8 mouse cellular contexts compared by ENCODE assay signal in genomic region chr5:73903219-73903570, GRCm38 (mm10).
DNase-seq lines count a peak whose midpoint lies in the region; ATAC-seq and TF ChIP-seq lines count a peak whose summit lies in the region.

No protein-coding gene starts in this region.

- H3K27me3 ChIP-seq in intestine, embryonic 16.5 days (replicated peaks; ENCODE audit: control insufficient read depth, insufficient read depth, low read length): no peaks in the 10 kb centered on the region
- H3K27me3 ChIP-seq in intestine, postnatal 0 days (replicated peaks; ENCODE audit: control insufficient read depth, insufficient read depth, low read length): no peaks in the 10 kb centered on the region
- no peaks in the 10 kb centered on the region for H3K27me3 ChIP-seq in embryonic facial prominence, embryonic 14.5 days (replicated peaks; ENCODE audit: control insufficient read depth, insufficient read depth, low read length)
- no peaks in the 10 kb centered on the region for H3K27me3 ChIP-seq in liver, embryonic 12.5 days (replicated peaks)

- H3K9me3 ChIP-seq in intestine, embryonic 16.5 days (ENCODE audit: control insufficient read depth, low read length): no peaks in the 10 kb centered on the region
- H3K9me3 ChIP-seq in intestine, postnatal 0 days (ENCODE audit: control insufficient read depth): no peaks in the 10 kb centered on the region
- no peaks in the 10 kb centered on the region for H3K9me3 ChIP-seq in embryonic facial prominence, embryonic 14.5 days (ENCODE audit: control insufficient read depth, low read length)
- no peaks in the 10 kb centered on the region for H3K9me3 ChIP-seq in liver, embryonic 12.5 days (replicated peaks)

- H3K4me3 ChIP-seq in intestine, embryonic 16.5 days (ENCODE audit: low read length): no peak overlapping the region
- H3K4me3 ChIP-seq in intestine, postnatal 0 days (ENCODE audit: low read depth, low read length): no peak overlapping the region
- no peak overlapping the region for H3K4me3 ChIP-seq in embryonic facial prominence, embryonic 14.5 days (ENCODE audit: low read depth, low read length)
- no peak overlapping the region for H3K4me3 ChIP-seq in liver, embryonic 12.5 days

- DNase-seq in Muller cell, postnatal 12 days (ENCODE audit: inconsistent ontology term): peak; percentile 95
- DNase-seq in embryonic facial prominence, embryonic 14.5 days (ENCODE audit: low spot score): peak; percentile 35
- DNase-seq in left cerebral cortex, postnatal 25 days (ENCODE audit: low spot score in 2 of 2): peak; percentile 36 to 64
- DNase-seq in cerebellum, postnatal 4 days (ENCODE audit: low spot score in 2 of 2): no peak
- no peak for DNase-seq in lung, postnatal 4 days

- TF ChIP-seq CTCF in intestine, postnatal 0 days (IDR thresholded peaks at IDR 0.05; ENCODE audit: low read depth): no peak

- intact Hi-C loops in left cerebral cortex, postnatal 25 days (cut with DNase I): no loop called here

- no peaks in the 10 kb centered on the region for H3K36me3 ChIP-seq in intestine, embryonic 16.5 days (ENCODE audit: control insufficient read depth, insufficient read depth, low read length)
- no peaks in the 10 kb centered on the region for H3K36me3 ChIP-seq in intestine, postnatal 0 days (ENCODE audit: control insufficient read depth, insufficient read depth)
- H3K36me3 ChIP-seq in embryonic facial prominence, embryonic 14.5 days (ENCODE audit: control insufficient read depth, insufficient read depth, low read length): no peaks in the 10 kb centered on the region
- H3K36me3 ChIP-seq in liver, embryonic 12.5 days: no peaks in the 10 kb centered on the region

- 56% methylated on average over 8 of the region's 8 CpGs for WGBS in intestine, embryonic 16.5 days
- WGBS in intestine, postnatal 0 days: 65% methylated on average over 8 of the region's 8 CpGs
- WGBS in embryonic facial prominence, embryonic 14.5 days: 56% methylated on average over 8 of the region's 8 CpGs
- 58% methylated on average over 8 of the region's 8 CpGs for WGBS in liver, embryonic 12.5 days (ENCODE audit: insufficient replicate concordance)

- no peak for ATAC-seq in intestine, embryonic 16.5 days
- no peak for ATAC-seq in intestine, postnatal 0 days
- no peak for ATAC-seq in embryonic facial prominence, embryonic 14.5 days (ENCODE audit: low read depth)
- no peak for ATAC-seq in liver, embryonic 12.5 days

- no peak overlapping the region; the same call in 1 of the 2 replicates for H3K4me2 ChIP-seq in intestine, embryonic 16.5 days (ENCODE audit: low read depth, low read length)
- H3K4me2 ChIP-seq in intestine, postnatal 0 days (replicated peaks; ENCODE audit: low read depth): no peak overlapping the region
- H3K4me2 ChIP-seq in embryonic facial prominence, embryonic 14.5 days (ENCODE audit: low read depth, low read length): peak overlapping the region; percentile 6; the same call in 1 of the 2 replicates
- no peak overlapping the region for H3K4me2 ChIP-seq in liver, embryonic 12.5 days

- no peak overlapping the region for H3K9ac ChIP-seq in intestine, embryonic 16.5 days (ENCODE audit: low read depth, low read length)
- H3K9ac ChIP-seq in intestine, postnatal 0 days (ENCODE audit: low read depth, low read length): no peak overlapping the region
- no peak overlapping the region for H3K9ac ChIP-seq in embryonic facial prominence, embryonic 14.5 days (ENCODE audit: low read depth, low read length)
- H3K9ac ChIP-seq in liver, embryonic 12.5 days: no peak overlapping the region

- H3K27ac ChIP-seq in intestine, embryonic 16.5 days (ENCODE audit: low read length): 0 out of 2 replicates have a peak overlapping the region, but pooled peaks have one; percentile 11
- H3K27ac ChIP-seq in intestine, postnatal 0 days (ENCODE audit: low read depth, low read length): no peak overlapping the region
- no peak overlapping the region for H3K27ac ChIP-seq in embryonic facial prominence, embryonic 14.5 days (replicated peaks; ENCODE audit: low read depth, low read length)
- H3K27ac ChIP-seq in liver, embryonic 12.5 days: no peak overlapping the region

- H3K4me1 ChIP-seq in intestine, embryonic 16.5 days (ENCODE audit: control insufficient read depth, insufficient read depth, low read length): no peaks in the 10 kb centered on the region
- no peaks in the 10 kb centered on the region for H3K4me1 ChIP-seq in intestine, postnatal 0 days (replicated peaks; ENCODE audit: control insufficient read depth, insufficient read depth, low read length)
- peaks cover 7% of the 10 kb centered on the region; the same call in 1 of the 2 replicates for H3K4me1 ChIP-seq in embryonic facial prominence, embryonic 14.5 days (ENCODE audit: control insufficient read depth, insufficient read depth, low read length)
- 0 out of 2 replicates have a peak, but pooled peaks cover 4% of the 10 kb centered on the region for H3K4me1 ChIP-seq in liver, embryonic 12.5 days

Comparison
In these comparisons a context has a peak if more than half of its experiments do, and no peak if none do; other contexts are left out.
1. DNase-seq: peak in Muller cell, postnatal 12 days (single experiment), embryonic facial prominence, embryonic 14.5 days (single experiment) and left cerebral cortex, postnatal 25 days (2 of 2); none in cerebellum, postnatal 4 days (0 of 2) and lung, postnatal 4 days (0 of 2).